Mouse (Mus musculus): ENCODE results near the gene Cwc22.

GRCm38 (mm10) chr2:77916586-77917359 lies 29.4 kb downstream of the Cwc22 start:
- no peak for TF ChIP-seq USF1 (IDR thresholded peaks at IDR 0.05; ENCODE audit: low read depth)
- no peak for TF ChIP-seq CTCF (IDR thresholded peaks at IDR 0.05; ENCODE audit: control insufficient read depth, insufficient read depth, insufficient read length)
- TF ChIP-seq MYOG (IDR thresholded peaks at IDR 0.05; ENCODE audit: control insufficient read depth, extremely low read depth, insufficient read length): no peak

Measured in C2C12 (cell line).